Mouse (Mus musculus) cortical plate, adult 2 months (tissue): ENCODE measurements around the gene Ehbp1l1.

Source experiments
- CTCF ChIP-seq: fragments of 200-500 bp; IDR thresholded peaks from 2 replicates; pipeline ENCODE4 v1.5.1; 2011; ENCODE audit warnings: mild to moderate bottlenecking, control low read depth, low read length; ENCODE audit not compliant: insufficient read depth; ENCODE audit errors: extremely low read depth
- POLR2A ChIP-seq: fragments of 200-500 bp; IDR thresholded peaks from 2 replicates; pipeline ENCODE4 v1.6.1; 2011; ENCODE audit warnings: mild to moderate bottlenecking, low read length, control low read depth; ENCODE audit not compliant: insufficient read depth; ENCODE audit errors: extremely low read depth

DNA sequence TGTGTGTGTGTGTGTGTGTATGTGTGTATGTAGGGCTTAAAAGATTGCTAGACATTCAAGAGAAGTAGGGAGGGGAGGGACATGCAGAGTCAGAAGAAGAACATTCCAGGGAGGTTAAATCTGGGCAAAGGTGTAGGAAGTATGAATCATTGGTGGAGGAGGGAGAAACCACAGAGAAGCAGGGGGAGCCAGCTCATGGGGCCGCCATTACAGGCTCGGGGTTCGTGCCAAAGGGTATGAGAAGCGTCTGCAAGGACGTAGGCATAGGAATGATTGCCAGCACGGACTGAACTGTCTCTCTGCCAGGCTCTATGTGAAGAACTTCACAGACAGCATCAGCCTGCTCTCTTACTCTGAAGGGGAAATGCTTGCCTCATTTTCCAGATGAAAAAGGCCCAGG, 23.4 kb upstream of the Ehbp1l1 start:
- TF ChIP-seq CTCF (no peak), POLR2A (no peak)
